Mouse (Mus musculus) lung, adult 18-20 months (tissue): Measurements from ENCODE around the gene Spin1.
"Not testable (repeated sequence)": the region's sequence is repeated elsewhere in the genome, so short reads cannot be mapped to it uniquely, and the experiment has no call there.

ENCODE experiments used
- DNase-seq, 2 experiments: peaks; one replicate each; pipeline ENCODE4 v3.0.0; 2022; ENCODE audit warnings: mixed read lengths in 2 of 2

Gene Spin1

GRCm38 (mm10) chr13:51100233-51101015 lies at the start of gene Spin1:
Spin1 (plus strand) TSS chr13:51100880.
- DNase-seq, result peak; percentile 81 to 82

- DNase-seq, result no peak
These were observed 49.7 kb upstream of the Spin1 start for GRCm38 (mm10) chr13:51051016-51051415.

- no peak for DNase-seq
These were observed 48.3 kb upstream of the Spin1 start for GRCm38 (mm10) chr13:51052408-51052807.

- no peak for DNase-seq
These were observed 37.7 kb upstream of the Spin1 start for GRCm38 (mm10) chr13:51063024-51063423.

GRCm38 (mm10) chr13:51063721-51064120 lies 37.0 kb upstream of the Spin1 start:
- no peak for DNase-seq

GRCm38 (mm10) chr13:51064429-51064828 lies 36.3 kb upstream of the Spin1 start:
- no peak for DNase-seq

GRCm38 (mm10) chr13:51071063-51071680 lies 29.5 kb upstream of the Spin1 start:
- DNase-seq, result peak in 1 of 2 experiments; percentile 10

GRCm38 (mm10) chr13:51071763-51072276 lies 28.9 kb upstream of the Spin1 start:
- peak; percentile 8 to 53 for DNase-seq

GRCm38 (mm10) chr13:51072917-51073843 lies 27.5 kb upstream of the Spin1 start:
- peak; percentile 7 to 33 for DNase-seq

GRCm38 (mm10) chr13:51074081-51074680 lies 26.5 kb upstream of the Spin1 start:
- DNase-seq, result no peak

GRCm38 (mm10) chr13:51076191-51076590 lies 24.5 kb upstream of the Spin1 start:
- not testable (repeated sequence) for DNase-seq

- not testable (repeated sequence) for DNase-seq
These were observed 22.1 kb upstream of the Spin1 start for GRCm38 (mm10) chr13:51078586-51078985.

- no peak for DNase-seq
These were observed 19.9 kb upstream of the Spin1 start for GRCm38 (mm10) chr13:51080801-51081200.

GRCm38 (mm10) chr13:51084241-51084640 lies 16.4 kb upstream of the Spin1 start:
- no peak for DNase-seq

- no peak for DNase-seq
These were observed 14.7 kb upstream of the Spin1 start for GRCm38 (mm10) chr13:51085941-51086340.

- no peak for DNase-seq
These were observed 13.4 kb upstream of the Spin1 start for GRCm38 (mm10) chr13:51087253-51087652.

GRCm38 (mm10) chr13:51088207-51088606 lies 12.5 kb upstream of the Spin1 start:
- no peak for DNase-seq

- no peak for DNase-seq
These were observed 11.6 kb upstream of the Spin1 start for GRCm38 (mm10) chr13:51089058-51089457.

GRCm38 (mm10) chr13:51090105-51090661 lies 10.5 kb upstream of the Spin1 start:
- no peak for DNase-seq

- no peak for DNase-seq
These were observed 7.2 kb upstream of the Spin1 start for GRCm38 (mm10) chr13:51093430-51093829.

- DNase-seq, result no peak
These were observed 6.1 kb upstream of the Spin1 start for GRCm38 (mm10) chr13:51094323-51095195.
